Mouse (Mus musculus): ENCODE results near the gene Atf6.

- TF ChIP-seq CTCF (IDR thresholded peaks at IDR 0.05; ENCODE audit: low read depth, low read length): no peak
- no peak for TF ChIP-seq POLR2A (IDR thresholded peaks at IDR 0.05; ENCODE audit: borderline replicate concordance, low read depth, low read length)
These were observed 102.8 kb downstream of the Atf6 start for GRCm38 (mm10) chr1:170764798-170765197.
